Mouse (Mus musculus): ENCODE data around the gene Bex6.

Bex6 gene

GRCm38 (mm10) chr16:32164396-32165027 is 15.1 kb upstream of the Bex6 start:
- TF ChIP-seq CTCF (conservative IDR thresholded peaks at IDR 0.05; ENCODE audit: low read length): no peak
- TF ChIP-seq POU5F1 (IDR thresholded peaks at IDR 0.05; ENCODE audit: borderline replicate concordance, low read length): no peak
- no peak for TF ChIP-seq NANOG (IDR thresholded peaks at IDR 0.05; ENCODE audit: borderline replicate concordance, low read length)

GRCm38 (mm10) chr16:32165281-32165821 is 14.3 kb upstream of the Bex6 start, which contains the start of gene Nrros:
Gene Nrros (minus strand): TSS chr16:32165594.
- no peaks in the 10 kb centered on the region for H3K36me3 ChIP-seq (ENCODE audit: insufficient read depth, low read length)
- peaks cover 4% of the 10 kb centered on the region; the same call in 1 of the 2 replicates for H3K9me3 ChIP-seq (ENCODE audit: low read length)
- H3K4me3 ChIP-seq (replicated peaks; ENCODE audit: low read length): peak within 1 kb of the TSS; percentile 77
- H3K4me1 ChIP-seq (replicated peaks; ENCODE audit: low read depth, low read length): peaks cover 20% of the 10 kb centered on the region
- TF ChIP-seq NANOG (IDR thresholded peaks at IDR 0.05; ENCODE audit: borderline replicate concordance, low read length): no peak
- no peak for TF ChIP-seq CTCF (conservative IDR thresholded peaks at IDR 0.05; ENCODE audit: low read length)
- TF ChIP-seq POU5F1 (IDR thresholded peaks at IDR 0.05; ENCODE audit: borderline replicate concordance, low read length): no peak
- peaks cover 31% of the 10 kb centered on the region for H3K27me3 ChIP-seq (ENCODE audit: insufficient read depth, low read length)

More at GRCm38 (mm10) chr16:32164396-32165027, 15.1 kb upstream of the Bex6 start:
- no peaks in the 10 kb centered on the region for H3K36me3 ChIP-seq (ENCODE audit: insufficient read depth, low read length)
- peaks cover 31% of the 10 kb centered on the region for H3K27me3 ChIP-seq (ENCODE audit: insufficient read depth, low read length)
- H3K4me3 ChIP-seq (replicated peaks; ENCODE audit: low read length): peak overlapping the region; percentile 77
- peaks cover 4% of the 10 kb centered on the region; the same call in 1 of the 2 replicates for H3K9me3 ChIP-seq (ENCODE audit: low read length)
- peaks cover 20% of the 10 kb centered on the region for H3K4me1 ChIP-seq (replicated peaks; ENCODE audit: low read depth, low read length)

GRCm38 (mm10) chr16:32167819-32168545 is 11.6 kb upstream of the Bex6 start:
- H3K4me1 ChIP-seq (replicated peaks; ENCODE audit: low read depth, low read length): peaks cover 20% of the 10 kb centered on the region

GRCm38 (mm10) chr16:32171031-32171731 is 8.4 kb upstream of the Bex6 start:
- H3K27me3 ChIP-seq (ENCODE audit: insufficient read depth, low read length): peaks cover 4% of the 10 kb centered on the region; the same call in 1 of the 2 replicates
- H3K36me3 ChIP-seq (ENCODE audit: insufficient read depth, low read length): no peaks in the 10 kb centered on the region
- H3K9me3 ChIP-seq (ENCODE audit: low read length): peaks cover 12% of the 10 kb centered on the region; the same call in 1 of the 2 replicates
- TF ChIP-seq NANOG (IDR thresholded peaks at IDR 0.05; ENCODE audit: borderline replicate concordance, low read length) (no peak), CTCF (conservative IDR thresholded peaks at IDR 0.05; ENCODE audit: low read length) (no peak), POU5F1 (IDR thresholded peaks at IDR 0.05; ENCODE audit: borderline replicate concordance, low read length) (no peak)
- H3K4me3 ChIP-seq (replicated peaks; ENCODE audit: low read length): no peak overlapping the region
- peaks cover 14% of the 10 kb centered on the region for H3K4me1 ChIP-seq (replicated peaks; ENCODE audit: low read depth, low read length)

More at GRCm38 (mm10) chr16:32167819-32168545, 11.6 kb upstream of the Bex6 start:
- peaks cover 4% of the 10 kb centered on the region; the same call in 1 of the 2 replicates for H3K9me3 ChIP-seq (ENCODE audit: low read length)
- H3K27me3 ChIP-seq (ENCODE audit: insufficient read depth, low read length): peaks cover 34% of the 10 kb centered on the region
- H3K36me3 ChIP-seq (ENCODE audit: insufficient read depth, low read length): no peaks in the 10 kb centered on the region
- H3K4me3 ChIP-seq (replicated peaks; ENCODE audit: low read length): no peak overlapping the region
- TF ChIP-seq CTCF (conservative IDR thresholded peaks at IDR 0.05; ENCODE audit: low read length) (no peak), NANOG (IDR thresholded peaks at IDR 0.05; ENCODE audit: borderline replicate concordance, low read length) (no peak), POU5F1 (IDR thresholded peaks at IDR 0.05; ENCODE audit: borderline replicate concordance, low read length) (no peak)

GRCm38 (mm10) chr16:32173401-32173800 is 6.2 kb upstream of the Bex6 start:
- peaks cover 8% of the 10 kb centered on the region; the same call in 1 of the 2 replicates for H3K9me3 ChIP-seq (ENCODE audit: low read length)
- peaks cover 35% of the 10 kb centered on the region for H3K4me1 ChIP-seq (replicated peaks; ENCODE audit: low read depth, low read length)
- no peaks in the 10 kb centered on the region for H3K36me3 ChIP-seq (ENCODE audit: insufficient read depth, low read length)
- peaks cover 4% of the 10 kb centered on the region; the same call in 1 of the 2 replicates for H3K27me3 ChIP-seq (ENCODE audit: insufficient read depth, low read length)
- 0 out of 2 replicates have a peak overlapping the region, but pooled peaks have one; percentile 35 for H3K4me3 ChIP-seq (replicated peaks; ENCODE audit: low read length)
- no peak for TF ChIP-seq POU5F1 (IDR thresholded peaks at IDR 0.05; ENCODE audit: borderline replicate concordance, low read length)
- TF ChIP-seq CTCF (conservative IDR thresholded peaks at IDR 0.05; ENCODE audit: low read length): no peak
- TF ChIP-seq NANOG (IDR thresholded peaks at IDR 0.05; ENCODE audit: borderline replicate concordance, low read length): no peak

- Histone ChIP-seq H3K27me3 (ENCODE audit: insufficient read depth, low read length) (0 out of 2 replicates have a peak, but pooled peaks cover 4% of the 10 kb centered on the region), H3K4me1 (replicated peaks; ENCODE audit: low read depth, low read length) (peaks cover 38% of the 10 kb centered on the region), H3K9me3 (ENCODE audit: low read length) (peaks cover 8% of the 10 kb centered on the region; the same call in 1 of the 2 replicates), H3K36me3 (ENCODE audit: insufficient read depth, low read length) (no peaks in the 10 kb centered on the region), H3K4me3 (replicated peaks; ENCODE audit: low read length) (no peak overlapping the region)
- TF ChIP-seq NANOG (IDR thresholded peaks at IDR 0.05; ENCODE audit: borderline replicate concordance, low read length) (no peak), POU5F1 (IDR thresholded peaks at IDR 0.05; ENCODE audit: borderline replicate concordance, low read length) (no peak), CTCF (conservative IDR thresholded peaks at IDR 0.05; ENCODE audit: low read length) (no peak)
Measured at GRCm38 (mm10) chr16:32174340-32175005, 5.2 kb upstream of the Bex6 start.

- Histone ChIP-seq H3K9me3 (ENCODE audit: low read length) (peaks cover 8% of the 10 kb centered on the region; the same call in 1 of the 2 replicates), H3K36me3 (ENCODE audit: insufficient read depth, low read length) (no peaks in the 10 kb centered on the region), H3K4me3 (replicated peaks; ENCODE audit: low read length) (no peak overlapping the region), H3K4me1 (replicated peaks; ENCODE audit: low read depth, low read length) (peaks cover 38% of the 10 kb centered on the region), H3K27me3 (ENCODE audit: insufficient read depth, low read length) (0 out of 2 replicates have a peak, but pooled peaks cover 4% of the 10 kb centered on the region)
- TF ChIP-seq CTCF (conservative IDR thresholded peaks at IDR 0.05; ENCODE audit: low read length): peak; percentile 33
- no peak for TF ChIP-seq POU5F1 (IDR thresholded peaks at IDR 0.05; ENCODE audit: borderline replicate concordance, low read length)
- no peak for TF ChIP-seq NANOG (IDR thresholded peaks at IDR 0.05; ENCODE audit: borderline replicate concordance, low read length)
Measured at GRCm38 (mm10) chr16:32175029-32175428, 4.6 kb upstream of the Bex6 start.
